Mouse (Mus musculus) C2C12 (cell line): ENCODE data around the gene Enthd1.

ENCODE experiments used
- CEBPB ChIP-seq: IDR thresholded peaks from one replicate; pipeline ENCODE4 v1.6.1; 2011; ENCODE audit warnings: low read depth, mild to moderate bottlenecking, control low read depth, moderate library complexity
- CTCF ChIP-seq: IDR thresholded peaks from one replicate; pipeline ENCODE4 v1.5.1; 2011; ENCODE audit not compliant: control insufficient read depth, insufficient read depth, insufficient read length
- MAX ChIP-seq: IDR thresholded peaks from one replicate; pipeline ENCODE4 v1.6.1; 2011; ENCODE audit warnings: mild to moderate bottlenecking, control low read depth
- USF1 ChIP-seq: IDR thresholded peaks from one replicate; pipeline ENCODE4 v1.6.1; 2011; ENCODE audit warnings: low read depth, mild to moderate bottlenecking, control low read depth, moderate library complexity

DNA sequence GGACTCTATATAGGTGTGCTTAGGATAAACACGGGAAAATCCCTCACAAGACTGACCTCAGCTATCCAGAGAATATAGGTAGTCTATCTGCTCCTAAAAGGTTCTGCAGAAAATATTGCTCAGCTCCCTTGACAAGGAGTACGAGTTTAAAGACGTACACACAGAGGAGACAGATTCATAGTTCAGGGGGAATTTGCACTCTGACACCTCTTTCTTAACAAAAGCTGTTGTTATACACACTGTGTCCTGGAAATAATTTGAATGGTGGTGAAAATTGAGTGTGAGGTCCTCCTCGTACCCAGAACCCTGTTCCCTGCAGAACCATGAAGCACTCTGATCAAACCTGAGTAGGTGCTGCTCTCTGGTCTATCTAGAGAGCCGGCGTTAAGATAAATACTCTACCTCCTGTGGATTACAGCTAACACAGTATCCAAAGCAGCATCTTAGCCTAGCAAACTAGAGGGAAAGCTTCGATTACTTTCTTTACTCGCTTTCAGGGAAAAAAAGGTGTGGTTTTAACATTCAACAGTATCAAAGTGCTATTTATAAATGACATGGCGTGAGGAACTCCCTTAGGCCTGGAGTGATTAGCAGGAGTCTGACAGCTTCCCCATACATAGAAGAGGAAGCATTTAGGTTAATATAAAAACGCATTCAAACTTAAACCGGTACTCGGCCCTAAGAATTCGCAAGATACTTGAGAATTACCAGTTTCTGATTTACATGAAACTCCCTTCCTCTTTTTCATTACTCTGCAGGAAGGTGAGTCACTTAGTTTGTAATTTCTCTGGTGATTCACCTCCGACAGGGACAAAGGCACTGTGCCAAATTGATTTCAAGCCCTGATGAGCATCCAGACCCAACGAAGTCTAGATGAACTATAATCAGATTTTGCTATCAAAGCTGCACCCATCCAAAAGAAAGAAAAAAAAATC lies 4.0 kb downstream of the Enthd1 start:
- no peak for TF ChIP-seq USF1
- no peak for TF ChIP-seq CTCF
- TF ChIP-seq MAX = no peak
- TF ChIP-seq CEBPB = no peak
